29 mouse cellular contexts compared by ENCODE assay signal in genomic region chr5:28082312-28082711, GRCm38 (mm10). TPM values are rescaled to one million over a fixed set of nuclear protein-coding genes. Genes with fewer than 3 reads are reported as not detected.
DNase-seq lines count a peak whose midpoint lies in the region; ATAC-seq and TF ChIP-seq lines count a peak whose summit lies in the region.
"Had no signal": no experiment of that assay in that cellular context is flagged by ENCODE, and none has a peak within 500 bp of the region (broad histone marks: within the 10 kb centered on the region; RNA-seq: fewer than 3 reads in every experiment).

No protein-coding gene starts in this region.

- no peak overlapping the region for H3K4me2 ChIP-seq in intestine, postnatal 0 days (replicated peaks; ENCODE audit: low read depth)
- H3K4me2 ChIP-seq in intestine, embryonic 16.5 days (ENCODE audit: low read depth, low read length): no peak overlapping the region
- H3K4me2 ChIP-seq: embryonic facial prominence, embryonic 13.5 days; forebrain, embryonic 13.5 days; heart, embryonic 12.5 days; hindbrain, embryonic 15.5 days; limb, embryonic 12.5 days; midbrain, embryonic 12.5 days; stomach, embryonic 15.5 days had no signal

- H3K27me3 ChIP-seq in intestine, postnatal 0 days (replicated peaks; ENCODE audit: control insufficient read depth, insufficient read depth, low read length): no peaks in the 10 kb centered on the region
- H3K27me3 ChIP-seq in intestine, embryonic 16.5 days (replicated peaks; ENCODE audit: control insufficient read depth, insufficient read depth, low read length): no peaks in the 10 kb centered on the region
- H3K27me3 ChIP-seq: embryonic facial prominence, embryonic 13.5 days; forebrain, embryonic 13.5 days; heart, embryonic 12.5 days; hindbrain, embryonic 15.5 days; limb, embryonic 12.5 days; midbrain, embryonic 12.5 days; stomach, embryonic 15.5 days had no signal

- DNase-seq in adrenal gland, postnatal 14 days: peak; percentile 9
- DNase-seq in adrenal gland, adult 18-20 months (ENCODE audit: low spot score in 2 of 2): no peak
- DNase-seq in adipocyte (ENCODE audit: low spot score): peak; percentile 72
- no peak for DNase-seq in lung, postnatal 14 days
- DNase-seq in natural killer cell, adult 2 months (ENCODE audit: low spot score in 2 of 2): no peak
- DNase-seq: adrenal gland, postnatal 10 days; cerebellum, adult 11-12 months; cerebellum, postnatal 10 days; gastrocnemius, postnatal 25 days; heart, adult 18-20 months; kidney, adult 2 months; kidney, postnatal 10 days; right cerebral cortex, postnatal 14 days; thymus, postnatal 14 days had no signal

- H3K4me1 ChIP-seq in intestine, postnatal 0 days (replicated peaks; ENCODE audit: control insufficient read depth, insufficient read depth, low read length): no peaks in the 10 kb centered on the region
- H3K4me1 ChIP-seq in intestine, embryonic 16.5 days (ENCODE audit: control insufficient read depth, insufficient read depth, low read length): no peaks in the 10 kb centered on the region
- H3K4me1 ChIP-seq: embryonic facial prominence, embryonic 13.5 days; forebrain, embryonic 13.5 days; heart, embryonic 12.5 days; hindbrain, embryonic 15.5 days; midbrain, embryonic 12.5 days; stomach, embryonic 15.5 days had no signal

- no peak overlapping the region for H3K9ac ChIP-seq in intestine, postnatal 0 days (ENCODE audit: low read depth, low read length)
- H3K9ac ChIP-seq in intestine, embryonic 16.5 days (ENCODE audit: low read depth, low read length): no peak overlapping the region
- H3K9ac ChIP-seq: embryonic facial prominence, embryonic 13.5 days; forebrain, embryonic 13.5 days; heart, embryonic 12.5 days; hindbrain, embryonic 15.5 days; limb, embryonic 12.5 days; midbrain, embryonic 12.5 days; stomach, embryonic 15.5 days had no signal

- H3K9me3 ChIP-seq in intestine, postnatal 0 days (ENCODE audit: control insufficient read depth): no peaks in the 10 kb centered on the region
- no peaks in the 10 kb centered on the region for H3K9me3 ChIP-seq in intestine, embryonic 16.5 days (ENCODE audit: control insufficient read depth, low read length)
- H3K9me3 ChIP-seq: embryonic facial prominence, embryonic 13.5 days; forebrain, embryonic 13.5 days; heart, embryonic 12.5 days; hindbrain, embryonic 10.5 days; hindbrain, embryonic 15.5 days; limb, embryonic 12.5 days; midbrain, embryonic 12.5 days; stomach, embryonic 15.5 days had no signal

- no peak for TF ChIP-seq CTCF in intestine, postnatal 0 days (IDR thresholded peaks at IDR 0.05; ENCODE audit: low read depth)

- no peak overlapping the region for H3K27ac ChIP-seq in intestine, postnatal 0 days (ENCODE audit: low read depth, low read length)
- no peak overlapping the region for H3K27ac ChIP-seq in intestine, embryonic 16.5 days (ENCODE audit: low read length)
- H3K27ac ChIP-seq: embryonic facial prominence, embryonic 13.5 days; forebrain, embryonic 13.5 days; hindbrain, embryonic 10.5 days; hindbrain, embryonic 15.5 days; limb, embryonic 12.5 days; midbrain, embryonic 12.5 days; stomach, embryonic 15.5 days had no signal

- ATAC-seq in intestine, postnatal 0 days: peak; percentile 15; the same call in 1 of the 2 replicates
- no peak for ATAC-seq in intestine, embryonic 16.5 days
- ATAC-seq: activated CD4-positive, CD25-positive, alpha-beta regulatory T cell, adult 4 months; CD4-positive, CD25-positive, alpha-beta regulatory T cell, adult 4 months; forebrain, embryonic 13.5 days; inflammation-experienced regulatory T-cells, adult 6 months had no signal

- H3K4me3 ChIP-seq in intestine, postnatal 0 days (ENCODE audit: low read depth, low read length): no peak overlapping the region
- no peak overlapping the region for H3K4me3 ChIP-seq in intestine, embryonic 16.5 days (ENCODE audit: low read length)
- H3K4me3 ChIP-seq: embryonic facial prominence, embryonic 13.5 days; forebrain, embryonic 13.5 days; heart, embryonic 12.5 days; hindbrain, embryonic 10.5 days; hindbrain, embryonic 15.5 days; limb, embryonic 12.5 days; megakaryocyte, embryonic 14.5 days; midbrain, embryonic 12.5 days; myocyte; stomach, embryonic 15.5 days had no signal

- H3K36me3 ChIP-seq in intestine, postnatal 0 days (ENCODE audit: control insufficient read depth, insufficient read depth): no peaks in the 10 kb centered on the region; the same call in 1 of the 2 replicates
- 0 out of 2 replicates have a peak, but pooled peaks cover 4% of the 10 kb centered on the region for H3K36me3 ChIP-seq in intestine, embryonic 16.5 days (ENCODE audit: control insufficient read depth, insufficient read depth, low read length)
- H3K36me3 ChIP-seq: stomach, embryonic 15.5 days had no signal

- WGBS in intestine, postnatal 0 days: 65% methylated on average over 4 of the region's 4 CpGs
- 73% methylated on average over 4 of the region's 4 CpGs for WGBS in intestine, embryonic 16.5 days

RNA-seq across cellular contexts. Expression of gene Insig1, which starts 11.1 kb away (rescaled TPM):
- total RNA-seq in adrenal gland, postnatal 14 days (2021): 46.2 and 66.1 TPM in 2 replicates
- 100 to 1,000 TPM; 143 to 408 TPM for total RNA-seq in adrenal gland, adult 18-20 months (2021)
- polyA plus RNA-seq in intestine, postnatal 0 days (2015; fragmentation: Nextera tagmentation; extraction: Ambion mirVana): 100 and 102 TPM in 2 replicates
- polyA plus RNA-seq in intestine, embryonic 16.5 days (2015; fragmentation: Nextera tagmentation; extraction: Ambion mirVana): 255 and 324 TPM in 2 replicates

Comparison
In these comparisons a context has a peak if more than half of its experiments do, and no peak if none do; other contexts are left out.
1. DNase-seq: peak in adrenal gland, postnatal 14 days (single experiment) and adipocyte (single experiment); none in adrenal gland, adult 18-20 months (0 of 2), lung, postnatal 14 days (single experiment) and natural killer cell, adult 2 months (0 of 2).